Mouse (Mus musculus) midbrain, embryonic 12.5 days (tissue): Measurements from ENCODE around the gene Dnajb2. TPM values are rescaled to one million over a fixed set of nuclear protein-coding genes. Genes with fewer than 3 reads are reported as not detected.

ENCODE experiments used
- ATAC-seq: fragments of 200-750 bp; cut with Nextera tagmentation; 2 replicates; pipeline ENCODE4 v1.8.0; 2017; ENCODE audit warnings: low read depth, moderate TSS enrichment, moderate library complexity; ENCODE audit not compliant: low FRiP score
- H3K27ac ChIP-seq: fragments of 300-500 bp; sonication (generic); replicated peaks from 2 replicates; pipeline ENCODE4 v1.5.1; 2016; ENCODE audit warnings: mild to moderate bottlenecking
- H3K27me3 ChIP-seq: fragments of 300-500 bp; sonication (generic); 2 replicates; pipeline ENCODE4 v1.6.1; 2016; ENCODE audit warnings: mild to moderate bottlenecking
- H3K36me3 ChIP-seq: fragments of 300-500 bp; sonication (generic); 2 replicates; pipeline ENCODE4 v1.6.1; 2016
- H3K4me1 ChIP-seq: fragments of 300-500 bp; sonication (generic); 2 replicates; pipeline ENCODE4 v1.6.1; 2016
- H3K4me2 ChIP-seq: fragments of 300-500 bp; sonication (generic); replicated peaks from 2 replicates; pipeline ENCODE4 v1.6.1; 2016; ENCODE audit warnings: mild to moderate bottlenecking, moderate library complexity
- H3K4me3 ChIP-seq: fragments of 300-500 bp; sonication (generic); 2 replicates; pipeline ENCODE4 v1.5.1; 2016; ENCODE audit warnings: mild to moderate bottlenecking
- H3K9ac ChIP-seq: fragments of 300-500 bp; sonication (generic); replicated peaks from 2 replicates; pipeline ENCODE4 v1.6.1; 2016; ENCODE audit warnings: mild to moderate bottlenecking, moderate library complexity
- H3K9me3 ChIP-seq: fragments of 300-500 bp; sonication (generic); 2 replicates; pipeline ENCODE4 v1.6.1; 2016; ENCODE audit warnings: mild to moderate bottlenecking
- WGBS: fragments of 180-500 bp; shearing (Covaris S2); methylation state at CpG from one replicate; pipeline ENCODE4 v1.1.7; 2016; 5-methylcytosine and 5-hydroxymethylcytosine counted together
- polyA plus RNA-seq: library from polyadenylated mRNA; unstranded; fragments of >200 nt; fragmentation: Nextera tagmentation; extraction: Ambion mirVana; gene quantifications from 2 replicates; pipeline ENCODE4 v1.2.1, GENCODE M21; 2016

Dnajb2 gene
- polyA plus RNA-seq, 1 experiment from 2014 or later = 45.6 TPM

GRCm38 (mm10) chr1:75254625-75255013, 18.4 kb downstream of the Dnajb2 start:
- ATAC-seq = no peak
- Histone ChIP-seq H3K4me2 (no peak overlapping the region), H3K9ac (no peak overlapping the region), H3K27me3 (peaks cover 16% of the 10 kb centered on the region), H3K4me1 (peaks cover 12% of the 10 kb centered on the region), H3K9me3 (no peaks in the 10 kb centered on the region), H3K4me3 (no peak overlapping the region), H3K27ac (no peak overlapping the region), H3K36me3 (0 out of 2 replicates have a peak, but pooled peaks cover 5% of the 10 kb centered on the region)
- 71% methylated on average over 8 of the region's 8 CpGs for WGBS

- Histone ChIP-seq H3K4me3 (no peak overlapping the region), H3K4me1 (peaks cover 12% of the 10 kb centered on the region), H3K27me3 (peaks cover 22% of the 10 kb centered on the region), H3K9me3 (no peaks in the 10 kb centered on the region), H3K4me2 (no peak overlapping the region), H3K27ac (no peak overlapping the region), H3K9ac (no peak overlapping the region), H3K36me3 (0 out of 2 replicates have a peak, but pooled peaks cover 5% of the 10 kb centered on the region)
- no peak for ATAC-seq
- 72% methylated on average over 10 of the region's 10 CpGs for WGBS
Measured at GRCm38 (mm10) chr1:75255516-75256046, 19.4 kb downstream of the Dnajb2 start.

- no peak overlapping the region for H3K4me2 ChIP-seq
- H3K27me3 ChIP-seq = peaks cover 64% of the 10 kb centered on the region
- 0 out of 2 replicates have a peak, but pooled peaks cover 5% of the 10 kb centered on the region for H3K36me3 ChIP-seq
- H3K9ac ChIP-seq = no peak overlapping the region
- H3K27ac ChIP-seq = no peak overlapping the region
- H3K4me3 ChIP-seq = no peak overlapping the region
- H3K9me3 ChIP-seq = no peaks in the 10 kb centered on the region
- peaks cover 14% of the 10 kb centered on the region; the same call in 1 of the 2 replicates for H3K4me1 ChIP-seq
- ATAC-seq = no peak
Measured at GRCm38 (mm10) chr1:75261278-75261677, 25.1 kb downstream of the Dnajb2 start.

GRCm38 (mm10) chr1:75262969-75263951, 27.1 kb downstream of the Dnajb2 start:
- Histone ChIP-seq H3K9me3 (no peaks in the 10 kb centered on the region), H3K4me3 (peak overlapping the region; percentile 50), H3K4me2 (peak overlapping the region; percentile 65), H3K9ac (peak overlapping the region; percentile 53), H3K27me3 (peaks cover 58% of the 10 kb centered on the region), H3K4me1 (peaks cover 14% of the 10 kb centered on the region; the same call in 1 of the 2 replicates), H3K27ac (no peak overlapping the region), H3K36me3 (no peaks in the 10 kb centered on the region)
- peak; percentile 54 for ATAC-seq
- WGBS = 2% methylated on average over 39 of the region's 40 CpGs

GRCm38 (mm10) chr1:75264091-75264880, 28.1 kb downstream of the Dnajb2 start, which contains the start of gene Ptprn:
Gene Ptprn (minus strand): TSS chr1:75264502.
- Histone ChIP-seq H3K4me1 (peaks cover 14% of the 10 kb centered on the region; the same call in 1 of the 2 replicates), H3K27ac (no peak within 1 kb of the TSS), H3K4me2 (peak within 1 kb of the TSS; percentile 65), H3K36me3 (no peaks in the 10 kb centered on the region), H3K9ac (peak within 1 kb of the TSS; percentile 53), H3K9me3 (no peaks in the 10 kb centered on the region), H3K4me3 (peak within 1 kb of the TSS; percentile 50), H3K27me3 (peaks cover 64% of the 10 kb centered on the region)
- ATAC-seq = peak; percentile 80
- WGBS = 11% methylated on average over 32 of the region's 32 CpGs

- Histone ChIP-seq H3K4me3 (peak overlapping the region; percentile 31), H3K27ac (no peak overlapping the region), H3K36me3 (no peaks in the 10 kb centered on the region), H3K4me1 (no peaks in the 10 kb centered on the region), H3K9ac (peak overlapping the region; percentile 52), H3K27me3 (peaks cover 46% of the 10 kb centered on the region), H3K4me2 (peak overlapping the region; percentile 48), H3K9me3 (no peaks in the 10 kb centered on the region)
- 6% methylated on average over 23 of the region's 23 CpGs for WGBS
- 0 out of 2 replicates have a peak, but pooled peaks have one; percentile 9 for ATAC-seq
Measured at GRCm38 (mm10) chr1:75277195-75278188, 41.3 kb downstream of the Dnajb2 start.

- Histone ChIP-seq H3K9me3 (no peaks in the 10 kb centered on the region), H3K4me1 (no peaks in the 10 kb centered on the region), H3K4me2 (peak within 1 kb of the TSS; percentile 48), H3K36me3 (no peaks in the 10 kb centered on the region), H3K27ac (no peak within 1 kb of the TSS), H3K9ac (peak within 1 kb of the TSS; percentile 52), H3K4me3 (peak within 1 kb of the TSS; percentile 31), H3K27me3 (peaks cover 46% of the 10 kb centered on the region)
- WGBS = 4% methylated on average over 13 of the region's 13 CpGs
- ATAC-seq = no peak
Measured at GRCm38 (mm10) chr1:75278228-75278627, 42.0 kb downstream of the Dnajb2 start, which contains the start of gene Resp18. Gene Resp18 (minus strand): TSS chr1:75278415.

- no peak for ATAC-seq
- Histone ChIP-seq H3K4me2 (no peak overlapping the region), H3K4me3 (no peak overlapping the region), H3K27me3 (peaks cover 12% of the 10 kb centered on the region), H3K4me1 (peaks cover 2% of the 10 kb centered on the region), H3K36me3 (no peaks in the 10 kb centered on the region), H3K9ac (no peak overlapping the region), H3K27ac (no peak overlapping the region), H3K9me3 (no peaks in the 10 kb centered on the region)
- WGBS = 77% methylated on average over 5 of the region's 5 CpGs
Measured at GRCm38 (mm10) chr1:75283017-75283416, 46.8 kb downstream of the Dnajb2 start.

GRCm38 (mm10) chr1:75284911-75285310, 48.7 kb downstream of the Dnajb2 start:
- Histone ChIP-seq H3K4me1 (peaks cover 21% of the 10 kb centered on the region), H3K9me3 (no peaks in the 10 kb centered on the region), H3K27ac (no peak overlapping the region), H3K36me3 (no peaks in the 10 kb centered on the region), H3K4me2 (no peak overlapping the region), H3K27me3 (no peaks in the 10 kb centered on the region; the same call in 1 of the 2 replicates), H3K4me3 (no peak overlapping the region), H3K9ac (no peak overlapping the region)
- ATAC-seq = no peak
- WGBS = 89% methylated on average over 7 of the region's 7 CpGs

- Histone ChIP-seq H3K4me1 (peaks cover 27% of the 10 kb centered on the region), H3K27me3 (no peaks in the 10 kb centered on the region; the same call in 1 of the 2 replicates), H3K4me2 (peak overlapping the region; percentile 29), H3K27ac (peak overlapping the region; percentile 89), H3K4me3 (no peak overlapping the region), H3K9ac (no peak overlapping the region), H3K36me3 (no peaks in the 10 kb centered on the region), H3K9me3 (no peaks in the 10 kb centered on the region)
- ATAC-seq = peak; percentile 94
- WGBS = 2% methylated on average over 7 of the region's 7 CpGs
Measured at GRCm38 (mm10) chr1:75289376-75289775, 53.2 kb downstream of the Dnajb2 start.
